Mouse (Mus musculus) midbrain, embryonic 13.5 days (tissue): ENCODE results near the gene Chd2. TPM values are rescaled to one million over a fixed set of nuclear protein-coding genes. Genes with fewer than 3 reads are reported as not detected.
A peak's percentile ranks its signal among the peaks of the same experiment; 100 is the strongest.

ENCODE experiments used
- ATAC-seq: fragments of 200-750 bp; cut with Nextera tagmentation; 2 replicates; pipeline ENCODE4 v1.8.0; 2017; ENCODE audit warnings: mild to moderate bottlenecking, moderate TSS enrichment, moderate library complexity
- H3K27ac ChIP-seq: fragments of 300-500 bp; sonication (generic); 2 replicates; pipeline ENCODE4 v1.5.1; 2015; ENCODE audit warnings: inconsistent platforms, mild to moderate bottlenecking, moderate library complexity
- H3K27me3 ChIP-seq: fragments of 300-500 bp; sonication (generic); 2 replicates; pipeline ENCODE4 v1.6.1; 2015; ENCODE audit warnings: mild to moderate bottlenecking, inconsistent platforms
- H3K36me3 ChIP-seq: fragments of 300-500 bp; sonication (generic); 2 replicates; pipeline ENCODE4 v1.6.1; 2015; ENCODE audit warnings: mild to moderate bottlenecking, inconsistent platforms
- H3K4me1 ChIP-seq: fragments of 300-500 bp; sonication (generic); replicated peaks from 2 replicates; pipeline ENCODE4 v1.6.1; 2015; ENCODE audit warnings: inconsistent platforms
- H3K4me2 ChIP-seq: fragments of 300-500 bp; sonication (generic); replicated peaks from 2 replicates; pipeline ENCODE4 v1.6.1; 2015; ENCODE audit warnings: moderate library complexity, mild to moderate bottlenecking, inconsistent platforms
- H3K4me3 ChIP-seq: fragments of 300-500 bp; sonication (generic); replicated peaks from 2 replicates; pipeline ENCODE4 v1.5.1; 2015; ENCODE audit warnings: mild to moderate bottlenecking, inconsistent platforms
- H3K9ac ChIP-seq: fragments of 300-500 bp; sonication (generic); replicated peaks from 2 replicates; pipeline ENCODE4 v1.6.1; 2015; ENCODE audit warnings: mild to moderate bottlenecking, inconsistent platforms
- H3K9me3 ChIP-seq: fragments of 300-500 bp; sonication (generic); 2 replicates; pipeline ENCODE4 v1.6.1; 2016; ENCODE audit warnings: mild to moderate bottlenecking, inconsistent platforms
- WGBS: fragments of 180-500 bp; shearing (Covaris S2); methylation state at CpG from one replicate; pipeline ENCODE4 v1.1.7; 2015; 5-methylcytosine and 5-hydroxymethylcytosine counted together
- polyA plus RNA-seq: library from polyadenylated mRNA; unstranded; fragments of >200 nt; fragmentation: Nextera tagmentation; extraction: Ambion mirVana; gene quantifications from 2 replicates; pipeline ENCODE4 v1.2.1, GENCODE M21; 2015

Gene Chd2
- polyA plus RNA-seq, 1 experiment from 2014 or later, result 48.5 TPM

DNA sequence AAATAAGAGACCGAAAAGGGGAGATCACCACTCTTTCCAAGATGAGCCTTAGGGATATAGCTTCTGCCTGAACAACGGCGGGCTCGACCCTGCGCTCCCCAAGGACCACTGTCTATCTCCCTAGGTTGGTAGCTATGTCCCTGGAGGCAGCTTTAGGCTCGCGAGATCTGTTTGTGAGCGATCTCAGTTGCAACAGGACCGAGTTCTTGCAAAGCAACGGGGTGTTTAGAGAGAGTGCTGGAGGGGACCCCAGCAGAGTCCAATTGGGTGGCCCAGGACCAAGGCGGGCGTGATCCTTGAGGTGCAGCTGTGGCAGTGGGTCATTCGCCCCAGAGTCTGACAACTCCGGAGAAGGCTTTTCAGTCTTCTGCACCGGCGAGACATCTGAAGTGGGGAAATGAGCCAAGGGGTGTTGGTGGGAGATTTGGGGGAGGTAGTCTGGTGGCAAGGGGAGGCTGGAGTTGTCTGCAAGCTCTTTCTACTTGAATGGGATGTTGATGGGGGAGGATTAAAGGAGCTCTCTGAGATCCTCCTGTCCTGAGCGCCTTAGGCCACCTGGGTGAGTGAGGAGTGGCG, 151.1 kb downstream of the Chd2 start:
- peak; percentile 41 for ATAC-seq
- Histone ChIP-seq H3K9ac (peak overlapping the region; percentile 96), H3K27ac (peak overlapping the region; percentile 90), H3K9me3 (no peaks in the 10 kb centered on the region), H3K4me3 (peak overlapping the region; percentile 79), H3K4me2 (peak overlapping the region; percentile 96), H3K4me1 (peaks cover 87% of the 10 kb centered on the region), H3K36me3 (peaks cover 24% of the 10 kb centered on the region), H3K27me3 (no peaks in the 10 kb centered on the region)
- 1% methylated on average over 18 of the region's 18 CpGs for WGBS

DNA sequence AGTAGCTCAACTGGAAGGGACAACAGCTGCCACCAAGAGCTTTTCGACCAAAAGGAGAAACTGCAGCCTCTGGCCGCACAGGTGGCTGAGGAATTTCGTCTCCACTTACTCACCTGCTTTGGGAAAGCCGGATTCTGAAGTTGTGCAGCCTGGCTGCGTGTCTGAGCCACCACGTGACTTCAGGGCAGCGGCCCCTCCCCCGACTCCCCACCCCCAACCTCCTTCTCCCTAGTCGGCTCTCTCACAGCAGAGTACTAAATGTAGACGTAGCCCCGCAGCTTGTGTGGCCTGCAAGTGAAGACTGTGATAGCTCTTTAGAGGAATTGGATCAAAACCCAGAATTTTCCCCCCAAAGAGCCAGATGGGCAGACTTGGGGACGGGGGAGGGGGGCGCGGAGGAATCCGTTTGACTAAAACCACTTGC, 151.7 kb downstream of the Chd2 start:
- H3K27ac ChIP-seq, result peak overlapping the region; percentile 90
- H3K9ac ChIP-seq, result peak overlapping the region; percentile 96
- H3K4me1 ChIP-seq, result peaks cover 87% of the 10 kb centered on the region
- H3K4me2 ChIP-seq, result peak overlapping the region; percentile 96
- H3K9me3 ChIP-seq, result no peaks in the 10 kb centered on the region
- 1% methylated on average over 15 of the region's 15 CpGs for WGBS
- H3K27me3 ChIP-seq, result no peaks in the 10 kb centered on the region
- peaks cover 22% of the 10 kb centered on the region for H3K36me3 ChIP-seq
- 0 out of 2 replicates have a peak, but pooled peaks have one; percentile 14 for ATAC-seq
- peak overlapping the region; percentile 79 for H3K4me3 ChIP-seq

DNA sequence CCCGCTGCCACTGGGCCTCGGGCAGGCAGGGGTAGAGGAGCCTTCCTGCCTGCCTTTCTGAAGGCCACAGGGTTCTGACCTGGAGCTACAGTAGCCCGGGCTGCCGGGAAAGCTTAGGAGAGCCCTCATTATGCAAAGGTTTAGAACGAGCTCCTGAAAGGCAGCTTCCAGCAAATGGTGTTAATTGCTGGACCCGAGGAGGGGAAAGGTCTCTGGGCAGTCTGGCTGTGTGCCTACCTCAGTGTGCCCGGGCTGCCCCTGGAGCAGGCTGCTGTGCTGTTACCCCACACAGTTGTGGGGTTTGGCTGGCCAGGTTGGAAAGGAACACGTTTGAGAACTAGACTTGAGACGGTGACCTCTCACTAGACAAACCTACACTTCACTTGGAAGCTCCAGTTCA, 152.2 kb downstream of the Chd2 start:
- Histone ChIP-seq H3K4me3 (peak overlapping the region; percentile 79), H3K9me3 (no peaks in the 10 kb centered on the region), H3K27me3 (no peaks in the 10 kb centered on the region), H3K9ac (peak overlapping the region; percentile 96), H3K27ac (peak overlapping the region; percentile 90), H3K36me3 (peaks cover 21% of the 10 kb centered on the region), H3K4me1 (peaks cover 87% of the 10 kb centered on the region), H3K4me2 (peak overlapping the region; percentile 96)
- WGBS, result 5% methylated on average over 9 of the region's 9 CpGs
- ATAC-seq, result no peak

DNA sequence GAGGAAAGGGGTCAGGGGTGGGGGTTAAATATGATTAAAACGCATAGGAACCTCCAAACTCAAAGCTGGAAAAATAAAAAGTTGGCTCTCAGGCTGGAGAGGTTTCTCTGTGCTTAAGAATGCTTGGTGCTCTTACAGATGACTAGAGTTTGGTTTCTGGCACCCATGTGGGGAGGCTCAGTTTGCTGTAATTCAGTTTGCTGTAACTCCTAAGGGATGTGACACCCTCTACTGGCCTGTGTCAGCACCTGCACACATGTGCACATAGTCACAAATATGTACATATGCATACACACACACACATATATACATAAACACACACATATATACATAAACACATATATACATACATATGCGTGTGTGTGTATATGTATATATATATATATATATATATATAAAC, 152.8 kb downstream of the Chd2 start:
- peak overlapping the region; percentile 96; the same call in 1 of the 2 replicates for H3K4me2 ChIP-seq
- H3K4me3 ChIP-seq, result no peak overlapping the region
- H3K9me3 ChIP-seq, result no peaks in the 10 kb centered on the region
- WGBS, result 68% methylated on average over 2 of the region's 2 CpGs
- H3K27me3 ChIP-seq, result no peaks in the 10 kb centered on the region
- peaks cover 87% of the 10 kb centered on the region for H3K4me1 ChIP-seq
- H3K9ac ChIP-seq, result no peak overlapping the region
- peak overlapping the region; percentile 90 for H3K27ac ChIP-seq
- no peak for ATAC-seq
- H3K36me3 ChIP-seq, result peaks cover 23% of the 10 kb centered on the region

DNA sequence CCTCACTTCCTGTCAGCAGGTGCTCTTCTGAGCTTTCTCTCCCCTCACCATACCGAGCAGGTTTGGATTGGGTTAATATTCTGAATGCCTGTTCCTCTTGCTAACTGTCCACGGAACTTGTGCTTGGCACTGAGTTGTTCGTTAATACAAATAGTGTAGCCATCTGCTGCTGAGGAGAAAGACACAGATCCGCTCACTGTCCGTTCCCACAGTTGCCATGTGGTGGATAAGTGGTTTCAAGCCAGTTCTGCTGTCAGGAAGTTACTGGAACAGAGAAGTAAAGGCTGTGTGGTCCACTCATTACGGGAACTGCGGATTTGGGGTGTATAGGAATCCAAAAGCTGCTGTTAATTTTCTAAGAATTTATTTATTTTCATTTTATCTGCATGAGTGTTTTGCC, 158.8 kb downstream of the Chd2 start:
- no peaks in the 10 kb centered on the region for H3K9me3 ChIP-seq
- H3K9ac ChIP-seq, result no peak overlapping the region
- H3K4me2 ChIP-seq, result peak overlapping the region; percentile 8; the same call in 1 of the 2 replicates
- H3K36me3 ChIP-seq, result peaks cover 18% of the 10 kb centered on the region
- 78% methylated on average over 7 of the region's 7 CpGs for WGBS
- no peaks in the 10 kb centered on the region for H3K27me3 ChIP-seq
- no peak for ATAC-seq
- peak overlapping the region; percentile 10; the same call in 1 of the 2 replicates for H3K27ac ChIP-seq
- H3K4me3 ChIP-seq, result no peak overlapping the region
- peaks cover 90% of the 10 kb centered on the region for H3K4me1 ChIP-seq

DNA sequence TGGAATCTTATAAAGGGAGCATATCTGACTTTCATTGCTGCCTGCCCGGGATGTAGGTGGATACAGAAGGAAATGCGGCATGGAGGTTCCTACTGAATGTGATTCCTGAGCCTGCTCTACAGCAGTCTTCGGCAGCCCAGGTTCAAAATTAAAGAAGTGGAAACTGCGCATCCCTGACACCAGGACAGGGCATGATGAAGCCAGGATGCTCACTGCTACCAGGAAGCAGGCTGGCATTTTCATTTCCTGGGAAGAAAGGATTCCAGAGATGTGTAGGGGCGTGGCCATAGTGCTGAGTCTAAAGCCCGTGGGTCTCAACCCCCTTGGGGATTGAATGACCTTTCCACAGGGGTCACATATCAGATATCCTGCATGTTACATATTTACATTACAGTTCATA, 163.6 kb downstream of the Chd2 start:
- Histone ChIP-seq H3K4me1 (peaks cover 78% of the 10 kb centered on the region), H3K27ac (peak overlapping the region; percentile 98), H3K9me3 (no peaks in the 10 kb centered on the region), H3K27me3 (0 out of 2 replicates have a peak, but pooled peaks cover 4% of the 10 kb centered on the region), H3K36me3 (no peaks in the 10 kb centered on the region), H3K4me2 (peak overlapping the region; percentile 76), H3K9ac (peak overlapping the region; percentile 89), H3K4me3 (peak overlapping the region; percentile 72)
- ATAC-seq, result no peak
- WGBS, result 36% methylated on average over 6 of the region's 6 CpGs

DNA sequence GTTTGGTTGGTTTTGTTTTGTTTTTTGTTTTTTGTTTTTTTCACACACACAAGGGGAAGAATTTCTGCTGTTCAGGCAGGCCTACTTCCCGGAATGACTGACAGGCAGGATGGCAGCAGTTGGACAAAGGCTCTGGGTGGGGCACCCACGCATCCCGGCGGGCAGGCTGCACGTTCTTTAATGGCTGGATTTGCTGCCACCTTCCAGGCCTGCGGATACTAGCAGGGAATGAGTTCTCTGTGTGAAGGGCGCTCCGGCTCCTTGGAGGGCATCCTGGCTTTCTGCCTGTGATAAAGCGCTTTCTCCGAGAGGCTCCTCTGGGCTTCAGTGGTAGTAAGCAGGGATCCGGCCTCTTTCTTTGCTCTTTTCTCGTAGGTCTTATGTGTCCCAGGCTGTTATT, 164.3 kb downstream of the Chd2 start:
- Histone ChIP-seq H3K4me1 (peaks cover 78% of the 10 kb centered on the region), H3K4me2 (peak overlapping the region; percentile 76), H3K36me3 (no peaks in the 10 kb centered on the region), H3K9ac (peak overlapping the region; percentile 89), H3K9me3 (no peaks in the 10 kb centered on the region), H3K4me3 (peak overlapping the region; percentile 72), H3K27ac (peak overlapping the region; percentile 98), H3K27me3 (0 out of 2 replicates have a peak, but pooled peaks cover 4% of the 10 kb centered on the region)
- WGBS, result 10% methylated on average over 12 of the region's 12 CpGs
- ATAC-seq, result no peak

Other genes starting within 250 kb of the Chd2 start
- gene Rgma, start 166.3 kb downstream of the Chd2 start, polyA plus RNA-seq, result 40.7 and 50.3 TPM in 2 replicates
- gene Fam174b, start 198.5 kb upstream of the Chd2 start, polyA plus RNA-seq, result 24.5 and 27.1 TPM in 2 replicates